Mouse (Mus musculus) frontal cortex, postnatal 25 days (tissue): Measurements from ENCODE around the gene Tas2r106.

ENCODE experiments used
- DNase-seq, 2 experiments: peaks; one replicate each; pipeline ENCODE4 v3.0.0; 2022; ENCODE audit warnings: low spot score in 2 of 2

Tas2r106 gene

GRCm38 (mm10) chr6:131678786-131679185 is at the start of gene Tas2r106:
Tas2r106 (minus strand) TSS chr6:131678886.
- no peak for DNase-seq

DNA sequence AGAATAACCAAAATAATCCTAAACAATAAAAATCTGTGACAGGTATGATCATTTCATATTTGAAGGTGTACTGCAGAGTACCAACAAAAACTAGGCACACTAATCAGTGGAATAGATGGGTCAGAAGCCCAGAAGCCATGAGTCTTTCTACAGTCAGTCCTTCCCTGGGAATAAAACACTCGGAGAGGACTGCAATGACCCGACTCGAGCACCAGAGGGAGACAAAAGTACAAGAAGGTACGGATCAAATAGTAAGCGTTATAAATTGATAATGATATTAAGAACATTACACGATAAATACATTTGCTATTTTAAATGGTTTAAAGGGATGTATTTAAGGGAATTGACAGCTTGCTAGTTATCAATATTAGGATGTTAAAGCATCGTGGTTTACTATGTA is 34.1 kb upstream of the Tas2r106 start:
- no peak for DNase-seq

DNA sequence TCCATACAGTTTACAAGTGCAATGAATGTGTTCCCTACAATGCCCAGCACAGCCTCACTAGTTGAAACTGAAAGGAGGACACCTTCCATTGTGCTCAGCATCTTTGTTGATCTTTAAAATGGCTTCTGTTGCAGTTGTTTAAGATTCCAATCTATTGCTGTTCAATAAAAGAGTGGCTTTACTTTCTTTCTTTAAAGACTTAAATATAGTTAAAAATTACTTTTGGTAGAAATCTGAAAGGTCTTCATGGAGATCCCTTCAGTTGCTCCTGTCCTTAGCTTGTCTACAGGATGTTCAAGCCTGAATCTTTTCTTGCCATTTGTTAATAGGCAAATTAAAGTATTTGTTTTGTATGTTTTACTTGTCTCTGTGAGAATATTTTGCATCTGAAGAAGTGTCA is 11.3 kb upstream of the Tas2r106 start, which contains the start of gene Tas2r114:
Tas2r114 (minus strand) TSS at position 101 of the 400 bp plus-strand sequence.
- DNase-seq: no peak

DNA sequence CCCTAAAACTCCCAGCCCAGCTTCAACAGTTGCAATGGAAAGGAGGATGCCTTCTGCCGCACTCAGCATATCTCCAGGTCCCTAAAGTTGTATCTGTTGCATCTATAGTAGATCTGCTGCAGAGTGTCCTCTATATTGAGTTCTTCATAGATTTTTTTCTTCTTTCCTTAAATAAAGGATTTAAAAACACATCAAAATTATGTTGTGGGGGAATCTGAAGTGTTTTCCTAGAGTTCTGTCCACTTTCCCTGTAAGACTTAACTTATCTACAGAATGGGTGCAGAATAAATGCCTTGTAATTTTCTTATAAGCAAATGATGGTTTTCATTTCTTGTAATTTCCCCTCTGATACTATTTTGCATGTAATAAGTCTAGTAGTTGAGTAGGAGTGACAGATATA is 8.7 kb upstream of the Tas2r106 start, which contains the start of gene Tas2r105:
Tas2r105 (minus strand) TSS at position 101 of the 400 bp plus-strand sequence.
- no peak for DNase-seq

DNA sequence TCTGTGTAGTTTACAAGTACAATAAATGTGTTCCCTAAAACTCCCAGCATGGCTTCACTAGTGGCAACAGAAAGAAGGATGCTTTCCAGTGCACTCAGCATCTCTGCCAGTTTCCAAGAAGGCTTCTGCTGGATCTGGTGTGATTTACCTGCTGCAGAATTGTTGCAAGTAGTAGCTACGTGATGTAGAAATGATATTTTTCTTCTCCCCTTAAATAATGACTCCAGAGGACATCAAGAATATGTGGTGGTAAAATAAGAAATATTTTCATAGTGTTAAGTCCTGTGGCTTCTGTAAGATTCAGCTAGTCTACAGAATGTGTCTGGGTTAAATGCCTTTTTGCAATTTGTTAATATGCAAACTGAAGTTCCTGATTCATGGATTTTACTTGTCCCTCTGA is 7.0 kb upstream of the Tas2r106 start, which contains the start of gene Tas2r104:
Tas2r104 (minus strand) TSS at position 101 of the 400 bp plus-strand sequence.
- no peak for DNase-seq

GRCm38 (mm10) chr6:131660049-131660448 is 18.6 kb downstream of the Tas2r106 start, which contains the start of gene Tas2r107:
Tas2r107 (minus strand) TSS chr6:131660149.
- DNase-seq: no peak

- DNase-seq: no peak
Observed at GRCm38 (mm10) chr6:131630812-131631211, 47.9 kb downstream of the Tas2r106 start, which contains the start of gene Tas2r130. Tas2r130 (minus strand) TSS chr6:131630912.
